ENCODE assay signal across 24 mouse cellular contexts in genomic region chr1:121371449-121371848, GRCm38 (mm10). TPM values are rescaled to one million over a fixed set of nuclear protein-coding genes. Genes with fewer than 3 reads are reported as not detected.
A peak's percentile ranks its signal among the peaks of the same experiment; 100 is the strongest.
DNase-seq lines count a peak whose midpoint lies in the region; ATAC-seq and TF ChIP-seq lines count a peak whose summit lies in the region.
"Had no signal": no experiment of that assay in that cellular context is flagged by ENCODE, and none has a peak within 500 bp of the region (broad histone marks: within the 10 kb centered on the region; RNA-seq: fewer than 3 reads in every experiment).

No protein-coding gene starts in this region.

- ATAC-seq in hindbrain, embryonic 13.5 days (ENCODE audit: low FRiP score), result peak; percentile 52; the same call in 1 of the 2 replicates
- no peak for ATAC-seq in hindbrain, postnatal 0 days
- ATAC-seq in hindbrain, embryonic 14.5 days (ENCODE audit: low FRiP score), result no peak
- ATAC-seq: activated CD4-positive, CD25-positive, alpha-beta regulatory T cell, adult 4 months; CD4-positive, CD25-positive, alpha-beta regulatory T cell, adult 4 months; forebrain, embryonic 14.5 days; forebrain, postnatal 0 days; intestine, embryonic 15.5 days had no signal

- 0 out of 2 replicates have a peak overlapping the region, but pooled peaks have one; percentile 23 for H3K27ac ChIP-seq in hindbrain, embryonic 13.5 days
- no peak overlapping the region for H3K27ac ChIP-seq in hindbrain, postnatal 0 days
- peak overlapping the region; percentile 38; the same call in 1 of the 2 replicates for H3K27ac ChIP-seq in hindbrain, embryonic 14.5 days
- H3K27ac ChIP-seq: embryonic facial prominence, embryonic 12.5 days; embryonic facial prominence, embryonic 15.5 days; heart, adult 2 months; intestine, embryonic 15.5 days had no signal

- no peak overlapping the region for H3K4me3 ChIP-seq in hindbrain, embryonic 13.5 days
- no peak overlapping the region for H3K4me3 ChIP-seq in hindbrain, postnatal 0 days (ENCODE audit: low read length)
- no peak overlapping the region for H3K4me3 ChIP-seq in hindbrain, embryonic 14.5 days (replicated peaks; ENCODE audit: low read length)
- H3K4me3 ChIP-seq: embryonic facial prominence, embryonic 12.5 days; embryonic facial prominence, embryonic 15.5 days; heart, adult 2 months; intestine, embryonic 15.5 days had no signal

- H3K27me3 ChIP-seq in hindbrain, embryonic 13.5 days, result no peaks in the 10 kb centered on the region
- no peaks in the 10 kb centered on the region for H3K27me3 ChIP-seq in hindbrain, postnatal 0 days (ENCODE audit: insufficient read depth, low read length)
- H3K27me3 ChIP-seq in hindbrain, embryonic 14.5 days (ENCODE audit: control insufficient read depth, insufficient read depth, low read length), result no peaks in the 10 kb centered on the region
- H3K27me3 ChIP-seq: embryonic facial prominence, embryonic 12.5 days; embryonic facial prominence, embryonic 15.5 days; intestine, embryonic 15.5 days had no signal

- no peak for TF ChIP-seq CTCF in hindbrain, postnatal 0 days (IDR thresholded peaks at IDR 0.05; ENCODE audit: low read depth)

- 57% methylated on average over 12 of the region's 12 CpGs for WGBS in hindbrain, embryonic 13.5 days
- WGBS in hindbrain, postnatal 0 days, result 71% methylated on average over 12 of the region's 12 CpGs
- 59% methylated on average over 12 of the region's 12 CpGs for WGBS in hindbrain, embryonic 14.5 days

- peak; percentile 58 for DNase-seq in heart, adult 11 months
- no peak for DNase-seq in heart, adult 9 months (ENCODE audit: low spot score in 2 of 2)
- no peak for DNase-seq in hindbrain, postnatal 0 days (ENCODE audit: low spot score)
- DNase-seq in hindbrain, embryonic 14.5 days (ENCODE audit: low spot score), result no peak
- peak; percentile 43 for DNase-seq in mesoderm, embryonic 11.5 days (ENCODE audit: low read depth, low spot score)
- no peak for DNase-seq in frontal cortex, postnatal 14 days (ENCODE audit: low spot score in 2 of 2)
- DNase-seq: adrenal gland, postnatal 10 days; adrenal gland, postnatal 36 days; cerebellum, adult 18-20 months; cerebellum, adult 9-10 months; cerebellum, postnatal 14 days; forebrain, postnatal 0 days; gastrocnemius, postnatal 25 days; heart, adult 2 months; kidney, adult 11 months; kidney, adult 8-10 months had no signal

- no peak overlapping the region for H3K4me2 ChIP-seq in hindbrain, embryonic 13.5 days
- H3K4me2 ChIP-seq in hindbrain, postnatal 0 days (ENCODE audit: low read depth, low read length), result no peak overlapping the region
- no peak overlapping the region for H3K4me2 ChIP-seq in hindbrain, embryonic 14.5 days (replicated peaks)
- H3K4me2 ChIP-seq: embryonic facial prominence, embryonic 12.5 days; embryonic facial prominence, embryonic 15.5 days; heart, embryonic 11.5 days; intestine, embryonic 15.5 days had no signal

- H3K36me3 ChIP-seq in hindbrain, embryonic 13.5 days, result no peaks in the 10 kb centered on the region
- no peaks in the 10 kb centered on the region for H3K36me3 ChIP-seq in hindbrain, postnatal 0 days (ENCODE audit: insufficient read depth, low read length)
- H3K36me3 ChIP-seq in hindbrain, embryonic 14.5 days (replicated peaks; ENCODE audit: control insufficient read depth, insufficient read depth), result no peaks in the 10 kb centered on the region
- H3K36me3 ChIP-seq: embryonic facial prominence, embryonic 12.5 days; embryonic facial prominence, embryonic 15.5 days; intestine, embryonic 15.5 days had no signal

- H3K4me1 ChIP-seq in hindbrain, embryonic 13.5 days (replicated peaks), result peaks cover 12% of the 10 kb centered on the region
- H3K4me1 ChIP-seq in hindbrain, postnatal 0 days (ENCODE audit: insufficient read depth, low read length), result no peaks in the 10 kb centered on the region
- H3K4me1 ChIP-seq in hindbrain, embryonic 14.5 days (replicated peaks; ENCODE audit: control insufficient read depth, insufficient read depth, low read length), result 0 out of 2 replicates have a peak, but pooled peaks cover 7% of the 10 kb centered on the region
- H3K4me1 ChIP-seq: intestine, embryonic 15.5 days had no signal

- H3K9ac ChIP-seq in hindbrain, embryonic 13.5 days, result no peak overlapping the region
- H3K9ac ChIP-seq in hindbrain, postnatal 0 days (replicated peaks; ENCODE audit: low read length), result no peak overlapping the region
- H3K9ac ChIP-seq in hindbrain, embryonic 14.5 days, result no peak overlapping the region
- H3K9ac ChIP-seq: embryonic facial prominence, embryonic 12.5 days; embryonic facial prominence, embryonic 15.5 days; forebrain, postnatal 0 days; intestine, embryonic 15.5 days had no signal

- no peaks in the 10 kb centered on the region for H3K9me3 ChIP-seq in hindbrain, embryonic 13.5 days
- no peaks in the 10 kb centered on the region for H3K9me3 ChIP-seq in hindbrain, postnatal 0 days (ENCODE audit: low read length)
- no peaks in the 10 kb centered on the region for H3K9me3 ChIP-seq in hindbrain, embryonic 14.5 days (ENCODE audit: control insufficient read depth, low read length)
- H3K9me3 ChIP-seq: embryonic facial prominence, embryonic 12.5 days; embryonic facial prominence, embryonic 15.5 days; intestine, embryonic 15.5 days had no signal

RNA-seq across cellular contexts. Expression of gene Insig2, which starts 39.1 kb away (rescaled TPM):
- polyA plus RNA-seq in hindbrain, embryonic 13.5 days (2015; fragmentation: Nextera tagmentation; extraction: Ambion mirVana), result 43.4 and 49.5 TPM in 2 replicates
- 16.6 and 28.8 TPM in 2 replicates for total RNA-seq in hindbrain, postnatal 0 days (2014; rRNA removed)
- polyA plus RNA-seq in hindbrain, postnatal 0 days (2015; fragmentation: Nextera tagmentation; extraction: Ambion mirVana), result 46.0 and 48.0 TPM in 2 replicates
- polyA plus RNA-seq in hindbrain, embryonic 14.5 days (2014; fragmentation: Nextera tagmentation; extraction: Ambion mirVana), result 25.9 and 29.9 TPM in 2 replicates

RNA-seq across cellular contexts. Expression of gene Ccdc93, which starts 59.4 kb away (rescaled TPM):
- 11.9 TPM in 2 replicates for polyA plus RNA-seq in hindbrain, embryonic 13.5 days (2015; fragmentation: Nextera tagmentation; extraction: Ambion mirVana)
- 14.6 and 15.4 TPM in 2 replicates for total RNA-seq in hindbrain, postnatal 0 days (2014; rRNA removed)
- polyA plus RNA-seq in hindbrain, postnatal 0 days (2015; fragmentation: Nextera tagmentation; extraction: Ambion mirVana), result 6.1 and 7.4 TPM in 2 replicates
- 10.3 and 10.6 TPM in 2 replicates for polyA plus RNA-seq in hindbrain, embryonic 14.5 days (2014; fragmentation: Nextera tagmentation; extraction: Ambion mirVana)

Comparison
In these comparisons a context has a peak if more than half of its experiments do, and no peak if none do; other contexts are left out.
1. DNase-seq: peak in heart, adult 11 months (single experiment) and mesoderm, embryonic 11.5 days (single experiment); none in heart, adult 9 months (0 of 2), hindbrain, postnatal 0 days (single experiment), hindbrain, embryonic 14.5 days (single experiment) and frontal cortex, postnatal 14 days (0 of 2).